Mouse (Mus musculus) granulocyte monocyte progenitor cell, adult 5-6 weeks (primary cell): Measurements from ENCODE around the gene Gatad2b. TPM values are rescaled to one million over a fixed set of nuclear protein-coding genes. Genes with fewer than 3 reads are reported as not detected.
"Not testable (repeated sequence)": the region's sequence is repeated elsewhere in the genome, so short reads cannot be mapped to it uniquely, and the experiment has no call there.

Source experiments
- ATAC-seq: replicated peaks from 2 replicates; pipeline ENCODE4 v1.8.0; 2016; ENCODE audit warnings: mild to moderate bottlenecking, moderate TSS enrichment, inconsistent platforms; ENCODE audit not compliant: poor library complexity, severe bottlenecking
- total RNA-seq, 2 experiments: library from RNA; stranded (forward) in 1 of 2; stranded (reverse) in 1 of 2; fragments of 200-712, 200-1000 nt in 1 of 2; fragments of >200 nt in 1 of 2; fragmentation: Nextera tagmentation in 1 of 2; gene quantifications; 2 replicates each; pipeline ENCODE4 v1.2.3; 2014 to 2017

The Gatad2b gene
- total RNA-seq, 2 experiments from 2014 or later: 19.9 to 83.6 TPM

- ATAC-seq: peak; percentile 70
These were observed 27.7 kb upstream of the Gatad2b start, which contains the start of gene Dennd4b for GRCm38 (mm10) chr3:90265034-90265931. TSS of gene Dennd4b (plus strand) at chr3:90265185.

DNA sequence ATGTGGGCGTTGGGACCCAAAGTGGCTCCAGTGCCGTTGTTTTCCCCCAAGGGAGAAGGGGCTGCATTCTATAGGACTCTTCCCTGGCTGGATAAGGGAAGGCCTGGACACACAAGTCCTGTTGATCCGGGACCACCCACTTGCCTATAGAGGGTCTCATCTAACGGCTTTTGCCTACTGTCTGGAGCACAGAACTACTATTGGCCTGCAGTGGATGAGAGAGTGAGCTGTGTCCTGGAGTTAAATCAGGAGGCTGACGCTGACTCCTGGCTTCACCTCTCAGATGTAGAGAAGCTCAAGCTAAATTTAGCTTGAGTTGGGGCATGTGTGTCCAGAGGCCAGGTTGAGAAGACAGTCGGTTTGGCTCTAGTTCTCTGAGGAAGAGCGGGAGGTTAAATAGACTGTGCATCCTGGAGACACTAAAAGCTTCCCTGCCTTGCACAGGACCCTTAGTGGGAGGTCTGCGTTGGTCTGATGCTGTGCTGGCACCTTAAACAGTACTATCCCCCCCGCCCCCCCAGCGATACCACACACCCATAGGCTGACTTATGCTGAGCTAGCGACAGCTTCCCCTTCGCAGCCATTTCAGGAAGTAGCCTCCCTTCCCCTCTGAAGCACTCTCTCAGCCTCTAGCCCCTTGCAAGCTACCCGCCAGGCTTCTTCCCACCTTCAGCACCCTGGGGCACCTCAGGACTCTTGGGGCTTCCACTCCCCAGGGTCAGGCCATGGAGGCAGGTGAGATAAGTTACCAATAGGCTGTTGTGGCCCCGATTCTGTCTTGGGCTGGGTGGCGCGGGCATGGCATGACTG lies 26.8 kb upstream of the Gatad2b start:
- peak; percentile 49 for ATAC-seq

DNA sequence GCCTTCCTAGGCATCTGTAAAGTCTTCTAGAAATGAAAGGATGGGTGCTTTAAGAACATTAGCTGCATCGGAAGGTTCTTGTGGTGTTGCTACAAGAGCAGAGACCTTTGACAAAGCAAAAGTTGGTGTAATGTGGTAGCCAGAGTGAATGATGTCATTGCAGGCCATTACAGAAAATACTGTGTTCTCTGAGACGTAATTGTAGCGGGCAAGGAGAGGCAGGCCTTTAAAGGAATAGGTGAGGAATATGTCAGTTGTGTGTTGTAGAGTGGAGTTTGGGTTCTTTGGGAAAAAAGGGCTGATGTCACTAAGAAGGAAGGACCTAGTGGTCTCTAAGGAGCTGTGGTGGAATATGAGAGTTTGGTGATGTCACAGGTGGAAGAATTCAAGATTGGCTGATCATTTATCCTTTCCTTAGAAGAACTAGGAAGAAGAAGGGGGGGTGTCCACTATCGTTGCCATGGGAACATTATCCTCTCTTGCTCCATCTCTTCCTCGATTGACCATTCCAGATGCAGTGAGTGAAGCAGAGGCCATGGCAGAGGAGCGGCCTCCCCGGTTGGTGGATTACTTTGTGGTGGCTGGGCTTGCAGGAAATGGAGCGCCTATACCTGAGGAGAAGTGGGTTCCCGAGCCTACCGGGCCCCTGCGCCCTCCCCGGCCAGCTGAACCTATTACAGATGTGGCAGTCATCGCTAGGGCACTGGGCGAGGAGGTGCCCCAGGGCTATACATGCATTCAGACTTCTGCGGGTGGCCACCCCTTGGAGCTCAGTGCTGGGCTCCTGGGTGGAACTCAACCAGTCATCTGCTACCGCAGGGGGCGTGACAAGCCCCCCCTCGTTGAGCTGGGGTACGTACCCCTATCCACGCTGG lies 25.8 kb upstream of the Gatad2b start:
- ATAC-seq: 0 out of 2 replicates have a peak, but pooled peaks have one; percentile 1

DNA sequence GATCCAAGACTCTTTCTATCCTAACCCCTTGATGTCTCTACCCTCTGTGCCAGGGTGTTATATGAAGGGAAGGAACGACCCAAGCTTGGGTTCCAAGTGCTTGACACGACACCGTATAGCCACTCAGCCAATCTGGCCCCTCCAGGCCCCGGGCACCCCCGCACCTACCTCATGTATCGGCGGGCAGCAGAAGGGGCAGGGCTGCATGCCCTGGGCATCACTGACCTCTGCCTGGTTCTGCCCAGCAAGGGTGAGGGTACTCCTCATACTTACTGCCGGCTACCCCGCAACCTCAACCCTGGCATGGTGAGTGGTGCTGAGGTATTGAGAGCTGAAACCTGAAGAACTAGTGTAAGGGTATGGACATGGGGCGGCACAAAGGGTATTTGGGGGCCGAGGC lies 24.8 kb upstream of the Gatad2b start:
- ATAC-seq: no peak

DNA sequence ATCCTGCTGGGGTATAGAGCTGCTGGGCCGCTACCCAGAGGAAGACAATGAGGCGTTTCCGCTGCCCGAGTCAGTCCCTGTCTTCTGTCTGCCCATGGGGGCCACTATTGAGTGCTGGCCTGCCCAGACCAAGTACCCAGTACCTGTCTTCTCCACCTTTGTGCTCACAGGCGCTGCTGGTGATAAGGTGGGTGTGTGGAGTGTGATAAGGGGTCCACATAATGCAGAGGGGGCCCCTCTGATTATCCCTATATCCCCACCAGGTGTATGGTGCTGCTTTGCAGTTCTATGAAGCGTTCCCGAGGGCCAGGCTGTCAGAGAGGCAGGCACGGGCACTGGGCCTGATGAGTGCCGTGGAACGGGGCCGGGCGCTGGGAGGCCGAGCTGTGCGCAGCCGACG lies 24.0 kb upstream of the Gatad2b start:
- ATAC-seq: no peak

DNA sequence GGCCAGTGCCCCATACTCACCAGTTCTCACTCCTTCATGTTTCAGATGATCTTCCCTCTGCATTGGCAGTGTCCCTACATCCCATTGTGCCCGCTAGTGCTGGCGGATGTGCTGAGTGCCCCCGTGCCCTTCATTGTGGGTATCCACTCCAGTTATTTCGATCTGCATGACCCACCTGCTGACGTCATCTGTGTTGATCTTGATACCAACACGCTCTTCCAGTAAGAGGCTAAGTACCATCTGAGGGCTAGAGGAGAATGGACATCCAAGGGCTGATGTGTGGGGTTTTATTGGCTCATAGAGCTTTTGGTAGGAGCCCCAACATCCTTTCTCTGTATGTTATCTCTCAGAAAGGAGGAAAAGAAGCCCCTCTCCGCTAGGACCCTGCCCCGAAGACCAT lies 22.2 kb upstream of the Gatad2b start:
- no peak for ATAC-seq

DNA sequence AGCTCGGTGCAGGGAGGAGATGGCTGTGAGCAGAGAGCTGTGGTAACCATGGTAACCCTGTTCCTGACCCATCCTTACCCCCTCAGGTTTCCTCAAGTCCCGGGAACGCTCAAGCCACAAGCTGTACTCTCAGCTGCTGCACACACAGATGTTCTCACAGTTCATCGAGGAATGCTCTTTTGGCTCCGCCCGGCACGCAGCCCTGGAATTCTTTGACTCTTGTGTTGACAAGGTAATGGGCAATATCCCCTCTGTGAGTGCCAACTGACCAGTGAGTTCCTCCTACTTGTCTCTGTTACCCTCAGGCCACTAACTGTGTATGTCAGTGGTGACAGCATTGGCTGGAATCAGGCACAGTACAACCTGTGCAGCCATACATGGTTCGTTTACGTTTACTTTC lies 20.8 kb upstream of the Gatad2b start:
- no peak for ATAC-seq

DNA sequence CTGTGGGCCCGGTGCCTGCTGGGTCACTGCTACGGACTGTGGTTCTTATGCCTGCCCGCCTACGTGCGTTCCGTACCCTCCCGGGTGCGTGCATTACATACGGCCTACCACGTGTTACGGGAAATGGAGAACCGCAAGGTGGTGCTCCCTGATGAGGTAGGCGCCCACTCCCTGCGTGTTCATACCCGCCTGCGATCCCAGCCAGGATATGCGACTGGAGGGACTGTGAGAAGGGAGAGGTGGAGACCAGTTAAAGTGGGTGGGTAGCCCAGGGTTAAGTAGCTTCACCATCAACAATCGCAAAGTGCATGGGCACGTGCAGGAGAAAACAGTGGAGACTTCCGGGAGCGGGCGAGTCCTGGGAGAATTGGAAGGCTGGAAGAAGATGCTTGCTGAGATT lies 19.1 kb upstream of the Gatad2b start:
- ATAC-seq: no peak

DNA sequence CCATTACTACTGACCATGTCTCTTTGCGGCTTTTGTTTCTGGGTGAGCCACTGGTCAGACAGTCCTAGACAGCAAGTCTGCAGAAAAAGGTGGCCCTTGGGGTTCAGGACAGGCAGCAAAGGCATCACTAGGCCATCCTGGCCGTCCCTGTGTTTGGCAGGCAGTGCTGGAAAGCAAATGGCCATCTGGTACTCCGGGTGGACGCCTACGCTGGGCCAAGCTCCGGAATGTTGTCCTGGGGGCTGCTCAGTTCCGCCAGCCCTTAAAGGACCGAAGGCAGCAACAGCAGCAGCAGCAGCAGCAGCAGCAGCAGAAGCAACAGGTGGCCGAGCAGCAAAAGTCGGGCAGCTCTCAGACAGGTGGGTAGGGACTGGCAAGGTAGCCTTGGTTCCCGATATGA lies 17.7 kb upstream of the Gatad2b start:
- ATAC-seq: no peak

DNA sequence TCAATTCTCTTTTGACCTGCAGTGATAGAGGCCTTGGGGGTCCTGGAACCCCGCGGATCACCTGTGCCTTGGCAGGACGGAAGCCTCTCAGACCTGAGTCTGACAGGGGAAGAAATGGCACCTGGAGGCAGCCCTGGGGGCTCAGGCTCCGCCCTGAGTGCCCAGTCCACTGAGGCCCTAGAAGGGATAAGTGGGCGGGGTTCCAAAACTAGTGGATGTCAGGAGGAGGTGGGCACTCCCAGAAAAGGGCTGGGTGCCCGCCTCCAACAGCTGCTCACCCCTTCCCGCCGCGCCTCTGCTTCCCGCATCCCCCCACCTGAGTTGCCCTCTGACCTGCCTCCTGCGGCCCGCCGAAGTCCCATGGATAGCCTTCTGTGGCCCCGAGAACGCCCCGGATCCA lies 16.1 kb upstream of the Gatad2b start:
- no peak for ATAC-seq

GRCm38 (mm10) chr3:90277793-90278192 lies 15.2 kb upstream of the Gatad2b start:
- ATAC-seq: no peak

- no peak for ATAC-seq
These were observed 14.8 kb upstream of the Gatad2b start for GRCm38 (mm10) chr3:90278211-90278610.

DNA sequence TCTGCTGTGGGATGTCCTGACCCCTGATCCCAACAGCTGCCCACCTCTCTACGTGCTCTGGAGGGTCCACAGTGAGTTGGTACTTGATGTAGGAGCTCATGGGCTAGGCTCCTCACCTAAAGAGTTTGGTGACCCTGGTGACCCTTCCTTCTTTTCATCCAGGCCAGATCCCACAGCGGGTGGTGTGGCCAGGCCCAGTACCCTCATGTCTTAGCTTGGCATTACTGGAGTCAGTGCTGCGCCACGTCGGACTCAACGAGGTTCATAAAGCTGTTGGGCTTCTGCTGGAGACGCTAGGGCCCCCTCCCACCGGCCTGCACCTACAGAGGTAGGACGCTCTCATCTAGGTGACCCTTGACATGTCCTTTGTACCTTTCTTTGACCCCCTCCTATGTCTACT lies 13.8 kb upstream of the Gatad2b start:
- no peak for ATAC-seq

DNA sequence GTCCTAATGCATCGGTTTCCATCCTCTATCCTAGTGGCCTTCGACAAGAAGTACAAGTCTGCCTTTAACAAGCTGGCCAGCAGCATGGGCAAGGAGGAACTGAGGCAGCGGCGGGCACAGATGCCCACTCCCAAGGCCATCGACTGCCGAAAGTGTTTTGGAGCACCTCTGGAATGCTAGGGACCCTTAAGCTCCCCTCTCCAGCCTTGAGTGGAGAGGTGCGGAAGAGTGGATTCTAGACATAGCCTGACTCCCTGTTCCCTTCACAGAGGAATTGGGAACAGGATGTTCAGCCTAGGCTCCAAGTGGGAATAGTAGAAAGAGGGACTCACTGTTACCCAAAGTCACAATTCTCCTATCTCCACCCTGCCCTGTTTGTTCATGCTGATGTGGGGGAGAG lies 13.2 kb upstream of the Gatad2b start:
- no peak for ATAC-seq

GRCm38 (mm10) chr3:90280708-90281107 lies 12.3 kb upstream of the Gatad2b start:
- no peak for ATAC-seq

DNA sequence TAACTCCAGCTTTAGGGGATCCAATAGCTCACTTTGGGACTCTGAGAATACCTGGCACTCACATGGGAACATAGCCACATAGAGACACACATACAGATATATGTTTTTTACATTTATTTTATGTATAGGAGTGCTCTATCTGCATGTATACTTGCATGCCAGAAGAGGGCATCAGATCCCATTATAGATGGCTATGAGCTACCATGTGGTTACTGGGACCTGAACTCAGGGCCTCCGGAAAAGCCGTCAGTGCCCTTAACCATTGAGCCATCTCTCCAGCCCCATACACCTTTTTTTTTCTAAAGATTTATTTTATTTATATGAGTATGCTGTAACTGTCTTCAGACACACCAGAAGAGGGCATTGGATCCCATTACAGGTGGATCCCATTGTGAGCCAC lies 8.8 kb upstream of the Gatad2b start:
- ATAC-seq: no peak

- ATAC-seq: not testable (repeated sequence)
These were observed 3.6 kb upstream of the Gatad2b start for GRCm38 (mm10) chr3:90289403-90289802.

GRCm38 (mm10) chr3:90290602-90291001 lies 2.4 kb upstream of the Gatad2b start:
- ATAC-seq: no peak

- ATAC-seq: no peak
These were observed 1.0 kb upstream of the Gatad2b start for GRCm38 (mm10) chr3:90291982-90292344.

DNA sequence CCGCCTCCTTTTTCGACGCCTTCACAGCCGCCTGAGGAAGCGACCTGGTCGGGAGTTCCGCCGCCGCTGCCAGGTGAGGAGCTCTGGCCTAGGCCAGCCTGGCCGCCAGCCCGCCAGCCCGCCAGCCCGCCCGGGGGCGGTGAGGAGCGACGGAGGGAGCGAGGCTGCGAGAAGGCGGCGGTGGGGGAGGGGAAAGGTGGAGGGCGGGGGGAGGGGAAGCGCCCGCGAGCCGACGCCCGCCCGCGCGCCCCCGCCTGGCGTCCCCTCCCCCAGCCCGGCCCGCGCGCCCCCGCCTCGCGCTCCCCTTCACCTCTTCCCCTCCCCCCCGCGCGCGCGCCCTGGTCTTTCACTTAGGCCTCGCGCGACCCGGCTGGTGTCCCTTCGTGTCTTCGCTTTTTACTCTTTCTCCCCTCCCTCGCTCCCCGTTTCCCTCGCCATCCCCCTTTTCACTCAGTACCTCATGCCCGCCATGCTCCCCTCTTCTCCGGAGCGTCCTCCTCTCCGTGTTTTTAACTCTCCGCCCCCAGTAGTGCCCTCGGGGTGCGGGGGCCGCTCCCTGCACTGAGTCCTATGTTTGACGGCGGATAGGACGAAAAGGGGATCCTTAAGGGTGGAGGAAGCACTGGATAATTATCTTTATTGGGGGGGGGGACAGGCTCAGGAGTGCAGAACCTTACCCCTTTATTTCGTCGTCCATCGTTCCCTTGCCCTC lies 530 bp downstream of the Gatad2b start:
- ATAC-seq: peak; percentile 6; the same call in 1 of the 2 replicates
